Mouse (Mus musculus) embryo, embryonic 11.5 days (tissue): ENCODE results near the gene Twf2.

Experiments used
- DNase-seq: peaks from one replicate; pipeline ENCODE4 v3.0.0-alpha.2; 2012; ENCODE audit warnings: low read depth, low spot score

The Twf2 gene

GRCm38 (mm10) chr9:106179454-106179853 lies 23.5 kb upstream of the Twf2 start:
- DNase-seq = no peak

- no peak for DNase-seq
Measured at GRCm38 (mm10) chr9:106179964-106180363, 22.9 kb upstream of the Twf2 start.

GRCm38 (mm10) chr9:106182146-106182545 lies 20.8 kb upstream of the Twf2 start:
- DNase-seq = no peak

GRCm38 (mm10) chr9:106183996-106184395 lies 18.9 kb upstream of the Twf2 start:
- DNase-seq = no peak

- DNase-seq = no peak
Measured at GRCm38 (mm10) chr9:106191355-106191754, 11.6 kb upstream of the Twf2 start.

- no peak for DNase-seq
Measured at GRCm38 (mm10) chr9:106192024-106192423, 10.9 kb upstream of the Twf2 start.

GRCm38 (mm10) chr9:106192998-106193397 lies 9.9 kb upstream of the Twf2 start:
- no peak for DNase-seq

- DNase-seq = no peak
Measured at GRCm38 (mm10) chr9:106193930-106194807, 8.7 kb upstream of the Twf2 start.

GRCm38 (mm10) chr9:106195693-106196092 lies 7.2 kb upstream of the Twf2 start:
- no peak for DNase-seq

- no peak for DNase-seq
Measured at GRCm38 (mm10) chr9:106197081-106197713, 5.7 kb upstream of the Twf2 start.

GRCm38 (mm10) chr9:106197732-106198131 lies 5.2 kb upstream of the Twf2 start:
- no peak for DNase-seq

GRCm38 (mm10) chr9:106198962-106199458 lies 3.9 kb upstream of the Twf2 start:
- DNase-seq = peak; percentile 37

- DNase-seq = no peak
Measured at GRCm38 (mm10) chr9:106199535-106200272, 3.2 kb upstream of the Twf2 start, which contains the start of gene Ppm1m. Gene Ppm1m, minus strand, starts transcription at chr9:106199746.

GRCm38 (mm10) chr9:106201895-106202294 lies 1.0 kb upstream of the Twf2 start:
- DNase-seq = no peak

GRCm38 (mm10) chr9:106203990-106204851 lies 1.3 kb downstream of the Twf2 start:
- no peak for DNase-seq

- DNase-seq = no peak
Measured at GRCm38 (mm10) chr9:106205713-106206290, 2.9 kb downstream of the Twf2 start.

GRCm38 (mm10) chr9:106206515-106206914 lies 3.6 kb downstream of the Twf2 start:
- no peak for DNase-seq

- no peak for DNase-seq
Measured at GRCm38 (mm10) chr9:106208181-106208580, 5.3 kb downstream of the Twf2 start.

GRCm38 (mm10) chr9:106209954-106210353 lies 7.0 kb downstream of the Twf2 start:
- DNase-seq = no peak

GRCm38 (mm10) chr9:106210853-106211609 lies 8.1 kb downstream of the Twf2 start:
- no peak for DNase-seq
